Mouse (Mus musculus) lung, adult 2 months (tissue): ENCODE data around the gene Pfpl. TPM values are rescaled to one million over a fixed set of nuclear protein-coding genes. Genes with fewer than 3 reads are reported as not detected.

Experiments
- DNase-seq: peaks from one replicate; pipeline ENCODE4 v3.0.0; 2022
- H3K4me1 ChIP-seq: fragments of 200-500 bp; 2 replicates; pipeline ENCODE4 v1.6.1; 2011; ENCODE audit warnings: low read length; ENCODE audit not compliant: control insufficient read depth, insufficient read depth
- H3K4me3 ChIP-seq: fragments of 200-500 bp; replicated peaks from 2 replicates; pipeline ENCODE3; 2011; ENCODE audit warnings: low read depth, mild to moderate bottlenecking, control low read depth, low read length; ENCODE audit errors: extremely low read depth
- CTCF ChIP-seq: fragments of 200-500 bp; IDR thresholded peaks from 2 replicates; pipeline ENCODE4 v1.5.1; 2011; ENCODE audit warnings: mild to moderate bottlenecking, low read length, control low read depth; ENCODE audit not compliant: insufficient read depth
- POLR2A ChIP-seq: fragments of 200-500 bp; IDR thresholded peaks from 2 replicates; pipeline ENCODE4 v1.6.1; 2011; ENCODE audit warnings: low read depth, mild to moderate bottlenecking, control low read depth, low read length, borderline replicate concordance; ENCODE audit errors: extremely low read depth
- whole genome bisulfite sequencing: fragments of 180-500 bp; shearing (Covaris S2); methylation state at CpG from one replicate; pipeline ENCODE4 v1.1.7; 2018; 5-methylcytosine and 5-hydroxymethylcytosine counted together
- polyA plus RNA-seq: library from polyadenylated mRNA; depleted of rRNA; stranded (reverse); fragments of >200 nt; gene quantifications from 2 replicates; pipeline ENCODE4 v1.2.3, GENCODE M21; 2012; rRNA removed

Pfpl gene
- polyA plus RNA-seq, 1 experiment = not detected

- TF ChIP-seq POLR2A (peak; percentile 63; the same call in 1 of the 2 replicates), CTCF (no peak)
- peaks cover 39% of the 10 kb centered on the region for H3K4me1 ChIP-seq
- 15% methylated on average over 15 of the region's 15 CpGs for WGBS
- DNase-seq = peak; percentile 85
- peak overlapping the region; percentile 27 for H3K4me3 ChIP-seq
Observed at GRCm38 (mm10) chr19:12475380-12476250, 47.9 kb downstream of the Pfpl start.

DNA sequence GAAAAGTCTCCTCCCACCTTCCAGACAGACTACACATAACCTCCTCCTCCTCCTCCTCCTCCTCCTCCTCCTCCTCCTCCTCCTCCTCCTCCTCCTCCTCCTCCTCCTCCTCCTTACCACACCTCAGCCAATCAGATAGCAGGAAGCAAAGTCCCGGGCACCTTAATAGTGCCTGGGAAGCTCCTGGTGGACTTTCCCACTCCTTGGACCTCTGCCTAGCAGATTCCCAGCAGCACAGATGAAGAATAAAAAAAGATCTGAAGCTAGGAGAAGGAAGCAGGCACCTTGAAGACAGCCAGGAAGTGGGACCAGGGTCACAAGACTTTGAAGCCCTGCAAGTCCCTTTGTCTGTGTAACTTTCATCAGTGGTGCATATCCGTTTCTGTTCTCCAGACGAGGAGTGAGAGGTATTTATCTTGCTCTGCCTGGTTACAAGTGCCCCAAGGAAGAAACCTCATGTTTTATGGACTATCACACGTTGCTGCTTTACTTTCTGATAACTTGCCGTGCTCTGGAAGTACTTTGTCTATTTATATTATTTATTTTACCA is 49.1 kb downstream of the Pfpl start:
- no peak overlapping the region for H3K4me3 ChIP-seq
- H3K4me1 ChIP-seq = peaks cover 37% of the 10 kb centered on the region
- 21% methylated on average over 5 of the region's 5 CpGs for WGBS
- TF ChIP-seq CTCF (no peak), POLR2A (no peak)
- no peak for DNase-seq

DNA sequence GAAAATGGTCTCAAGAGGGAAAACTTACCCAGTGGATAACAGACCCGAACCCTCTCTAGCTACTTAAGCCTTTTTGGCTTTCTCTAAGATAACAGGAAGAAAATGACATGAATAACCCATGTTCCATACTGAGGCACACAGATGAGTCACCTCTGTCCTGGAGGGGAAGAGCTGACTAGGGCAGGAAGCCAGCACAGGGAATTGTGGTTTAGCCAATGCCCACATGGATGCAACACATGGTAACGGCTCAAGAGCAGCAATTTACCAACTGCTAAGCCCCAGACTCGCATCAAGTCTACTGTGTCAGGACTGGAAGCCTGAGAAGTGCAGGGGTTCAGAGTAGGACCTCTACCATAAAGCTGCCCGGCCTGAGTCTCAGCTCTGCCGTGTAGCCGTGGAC is 50.7 kb downstream of the Pfpl start:
- Histone ChIP-seq H3K4me3 (no peak overlapping the region), H3K4me1 (peaks cover 28% of the 10 kb centered on the region)
- WGBS = 75% methylated on average over 6 of the region's 6 CpGs
- TF ChIP-seq POLR2A = no peak
- no peak for TF ChIP-seq CTCF
- DNase-seq = no peak

Other genes starting within 250 kb of the Pfpl start
- not detected in 2 replicates for gene Olfr1431, start 227.3 kb upstream of the Pfpl start, polyA plus RNA-seq
- gene Olfr1432, start 195.3 kb upstream of the Pfpl start, polyA plus RNA-seq = not detected in 2 replicates
- not detected in 2 replicates for gene Olfr262, start 186.2 kb upstream of the Pfpl start, polyA plus RNA-seq
- gene Olfr235, start 166.9 kb upstream of the Pfpl start, polyA plus RNA-seq = not detected in 2 replicates
- gene Olfr1434, start 148.1 kb upstream of the Pfpl start, polyA plus RNA-seq = not detected in 2 replicates
- gene Olfr1436, start 128.8 kb upstream of the Pfpl start, polyA plus RNA-seq = not detected in 2 replicates
- gene Olfr1437, start 102.8 kb upstream of the Pfpl start, polyA plus RNA-seq = not detected in 2 replicates
- not detected in 2 replicates for gene Olfr1438-ps1, start 92.0 kb upstream of the Pfpl start, polyA plus RNA-seq
- gene Olfr1440, start 40.6 kb upstream of the Pfpl start, polyA plus RNA-seq = not detected in 2 replicates
- gene Olfr1441, start 10.5 kb upstream of the Pfpl start, polyA plus RNA-seq = not detected in 2 replicates
- 22.2 and 35.3 TPM in 2 replicates for gene Mpeg1, start 32.9 kb downstream of the Pfpl start, polyA plus RNA-seq
- gene Dtx4, start 73.5 kb downstream of the Pfpl start, polyA plus RNA-seq = 10.3 and 13.8 TPM in 2 replicates
- gene Fam111a, start 117.8 kb downstream of the Pfpl start, polyA plus RNA-seq = 1.4 and 2.8 TPM in 2 replicates
- gene Gm4952, start 172.1 kb downstream of the Pfpl start, polyA plus RNA-seq = not detected in 2 replicates
- gene Glyat, start 205.4 kb downstream of the Pfpl start, polyA plus RNA-seq = not detected in 2 replicates
- gene Olfr1442, start 242.5 kb downstream of the Pfpl start, polyA plus RNA-seq = not detected in 2 replicates